Mouse (Mus musculus) liver, postnatal 0 days (tissue): ENCODE results near the gene Pkhd1. TPM values are rescaled to one million over a fixed set of nuclear protein-coding genes. Genes with fewer than 3 reads are reported as not detected.

Experiments used
- ATAC-seq: fragments of 200-750 bp; cut with Nextera tagmentation; 2 replicates; pipeline ENCODE4 v1.8.0; 2017; ENCODE audit warnings: mild to moderate bottlenecking, moderate library complexity
- DNase-seq: peaks from one replicate; pipeline ENCODE4 v3.0.0-alpha.2; 2016
- H3K27ac ChIP-seq: fragments of 300-500 bp; sonication (generic); 2 replicates; pipeline ENCODE4 v1.5.1; 2014; ENCODE audit warnings: antibody characterized with exemption, moderate library complexity, mild to moderate bottlenecking, low read depth
- H3K27me3 ChIP-seq: fragments of 300-500 bp; sonication (generic); 2 replicates; pipeline ENCODE4 v1.6.1; 2014; ENCODE audit warnings: low read length, control low read depth, mixed read lengths; ENCODE audit not compliant: insufficient read depth
- H3K36me3 ChIP-seq: fragments of 300-500 bp; sonication (generic); replicated peaks from 2 replicates; pipeline ENCODE4 v1.6.1; 2014; ENCODE audit warnings: mild to moderate bottlenecking, control low read depth, low read length, moderate library complexity, mixed read lengths; ENCODE audit not compliant: insufficient read depth
- H3K4me1 ChIP-seq: fragments of 300-500 bp; sonication (generic); 2 replicates; pipeline ENCODE4 v1.6.1; 2014; ENCODE audit warnings: antibody characterized with exemption, mild to moderate bottlenecking, control low read depth; ENCODE audit not compliant: insufficient read depth
- H3K4me2 ChIP-seq: fragments of 300-500 bp; sonication (generic); 2 replicates; pipeline ENCODE4 v1.6.1; 2014; ENCODE audit warnings: low read depth, mild to moderate bottlenecking, low read length, moderate library complexity, mixed read lengths
- H3K4me3 ChIP-seq: fragments of 300-500 bp; sonication (generic); 2 replicates; pipeline ENCODE4 v1.5.1; 2014; ENCODE audit warnings: low read depth, low read length
- H3K9ac ChIP-seq: fragments of 300-500 bp; sonication (generic); replicated peaks from 2 replicates; pipeline ENCODE4 v1.6.1; 2014; ENCODE audit warnings: mild to moderate bottlenecking, moderate library complexity
- H3K9me3 ChIP-seq: fragments of 300-500 bp; sonication (generic); 2 replicates; pipeline ENCODE4 v1.6.1; 2016; ENCODE audit warnings: mild to moderate bottlenecking, control low read depth, low read length, mixed read lengths
- CTCF ChIP-seq: sonication (generic); IDR thresholded peaks from 2 replicates; pipeline ENCODE4 v1.5.1; 2016; ENCODE audit warnings: antibody characterized with exemption, low read depth
- EP300 ChIP-seq: IDR thresholded peaks from 2 replicates; pipeline ENCODE4 v1.6.1; 2016; ENCODE audit warnings: antibody characterized with exemption, low read depth, mild to moderate bottlenecking
- WGBS: fragments of 180-500 bp; shearing (Covaris S2); extraction: QIAGEN DNeasy Blood & Tissue Kit; methylation state at CpG from one replicate; pipeline ENCODE4 v1.1.7; 2014; ENCODE audit not compliant: insufficient replicate concordance; 5-methylcytosine and 5-hydroxymethylcytosine counted together
- polyA plus RNA-seq: library from polyadenylated mRNA; unstranded; fragments of >200 nt; fragmentation: Nextera tagmentation; extraction: Ambion mirVana; gene quantifications from 2 replicates; pipeline ENCODE4 v1.2.1, GENCODE M21; 2015

The Pkhd1 gene
- polyA plus RNA-seq, 1 experiment from 2014 or later: 0.58 TPM

DNA sequence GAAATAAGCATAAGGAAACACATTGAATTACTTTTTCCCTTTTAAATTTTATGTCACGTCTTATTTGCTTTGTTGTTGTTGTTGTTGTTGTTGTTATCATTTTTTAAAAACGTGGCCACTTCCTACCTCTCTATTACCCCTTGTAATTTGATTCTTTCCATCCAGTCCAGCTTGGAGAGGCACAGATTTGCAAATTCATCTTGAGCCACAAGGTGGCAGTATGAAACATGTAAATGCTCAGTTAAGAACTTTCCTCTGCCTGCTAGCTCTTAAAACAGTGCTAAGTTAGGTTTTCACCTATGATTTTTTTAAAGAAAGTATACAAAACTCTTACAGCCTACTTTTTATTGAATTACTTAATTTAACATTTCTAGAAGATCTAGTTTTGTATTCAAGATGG lies 306.4 kb downstream of the Pkhd1 start:
- H3K9ac ChIP-seq: no peak overlapping the region
- H3K4me3 ChIP-seq: no peak overlapping the region
- H3K36me3 ChIP-seq: no peaks in the 10 kb centered on the region
- H3K4me1 ChIP-seq: no peaks in the 10 kb centered on the region
- H3K4me2 ChIP-seq: no peak overlapping the region
- H3K27me3 ChIP-seq: no peaks in the 10 kb centered on the region
- 6% methylated on average over 2 of the region's 2 CpGs for WGBS
- no peak overlapping the region for H3K27ac ChIP-seq
- DNase-seq (peak; percentile 31), ATAC-seq (no peak)
- peak; percentile 62 for TF ChIP-seq CTCF
- TF ChIP-seq EP300: no peak
- no peaks in the 10 kb centered on the region for H3K9me3 ChIP-seq

DNA sequence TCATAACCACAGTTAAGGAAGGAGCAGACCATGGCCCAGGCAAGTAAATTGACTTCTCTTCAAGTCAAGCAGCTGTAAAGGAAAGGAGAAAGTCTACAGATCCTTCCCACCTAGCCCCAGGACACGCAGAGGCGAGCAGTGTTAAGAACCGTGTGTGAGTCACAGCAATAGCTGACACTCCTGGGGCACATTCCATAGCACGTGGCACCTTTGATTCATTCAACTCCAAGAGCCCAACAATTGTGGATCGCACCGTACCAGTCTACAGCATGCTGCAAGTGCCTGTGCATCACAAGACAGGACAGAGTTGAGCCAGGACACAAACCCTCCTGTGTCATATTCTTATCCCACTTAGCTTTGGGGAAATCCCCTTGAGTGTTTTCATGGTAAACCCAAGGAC lies 306.9 kb downstream of the Pkhd1 start:
- Histone ChIP-seq H3K36me3 (no peaks in the 10 kb centered on the region), H3K27ac (no peak overlapping the region), H3K4me3 (no peak overlapping the region), H3K9ac (no peak overlapping the region), H3K4me1 (no peaks in the 10 kb centered on the region), H3K27me3 (no peaks in the 10 kb centered on the region), H3K9me3 (no peaks in the 10 kb centered on the region), H3K4me2 (no peak overlapping the region)
- DNase-seq (no peak), ATAC-seq (no peak)
- no peak for TF ChIP-seq CTCF
- TF ChIP-seq EP300: no peak
- WGBS: 72% methylated on average over 6 of the region's 6 CpGs

DNA sequence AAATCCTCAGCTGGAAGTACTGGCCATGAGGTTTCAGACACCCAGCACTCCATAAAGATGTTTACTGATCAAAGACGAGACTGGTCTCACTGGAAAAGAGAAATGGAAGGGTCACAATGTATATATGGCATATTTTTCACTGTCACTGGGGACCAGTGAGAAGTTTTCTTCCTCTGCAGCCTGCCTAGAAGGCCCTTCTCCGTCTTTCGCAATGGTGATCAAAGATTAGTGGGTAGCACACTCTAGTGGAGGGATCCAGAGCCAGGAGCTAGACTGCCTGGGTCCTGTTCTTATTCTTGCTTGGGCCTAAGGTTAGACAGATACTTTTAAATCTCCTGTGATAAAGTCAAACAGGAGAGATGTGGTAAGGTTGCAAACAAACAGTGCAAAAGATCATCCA lies 311.7 kb downstream of the Pkhd1 start:
- Histone ChIP-seq H3K4me1 (no peaks in the 10 kb centered on the region), H3K36me3 (no peaks in the 10 kb centered on the region), H3K27me3 (no peaks in the 10 kb centered on the region), H3K4me3 (no peak overlapping the region), H3K4me2 (no peak overlapping the region), H3K9me3 (no peaks in the 10 kb centered on the region), H3K27ac (no peak overlapping the region), H3K9ac (no peak overlapping the region)
- 62% methylated on average over 3 of the region's 3 CpGs for WGBS
- TF ChIP-seq CTCF (peak; percentile 53), EP300 (no peak)
- ATAC-seq (0 out of 2 replicates have a peak, but pooled peaks have one; percentile 49), DNase-seq (peak; percentile 14)

DNA sequence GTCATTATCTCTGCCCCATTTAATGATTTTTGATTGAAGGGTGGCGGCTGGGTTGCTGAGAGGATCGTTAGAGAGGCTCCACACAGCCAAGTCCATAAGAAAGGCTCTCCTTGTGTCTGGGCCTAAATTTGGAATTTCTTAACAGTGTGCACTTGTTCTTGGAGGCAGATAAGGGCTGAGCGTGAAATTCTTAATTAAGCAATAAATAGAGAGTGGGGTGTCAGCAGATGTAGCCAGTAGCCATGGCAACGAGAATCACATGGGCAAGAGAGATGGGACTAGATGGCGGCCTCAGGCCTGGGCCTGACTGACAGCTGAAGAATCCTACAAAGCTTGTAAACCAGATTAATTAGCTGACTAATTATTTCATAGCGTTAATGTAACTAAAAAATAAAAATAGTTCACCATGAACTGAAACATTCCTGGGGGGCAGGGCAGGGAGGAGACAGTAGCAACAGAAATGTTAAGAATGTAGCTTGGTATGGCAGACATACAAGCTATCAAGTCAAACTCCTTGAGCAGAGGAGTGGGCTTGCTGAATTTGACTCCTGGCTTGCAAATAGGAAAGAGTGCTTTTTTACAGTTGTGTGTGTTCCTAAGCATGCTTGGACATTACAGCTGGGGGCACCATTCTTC lies 314.8 kb downstream of the Pkhd1 start:
- no peak overlapping the region for H3K4me3 ChIP-seq
- H3K4me1 ChIP-seq: no peaks in the 10 kb centered on the region
- H3K4me2 ChIP-seq: no peak overlapping the region
- 72% methylated on average over 6 of the region's 6 CpGs for WGBS
- no peaks in the 10 kb centered on the region for H3K27me3 ChIP-seq
- no peak overlapping the region for H3K9ac ChIP-seq
- ATAC-seq (no peak), DNase-seq (no peak)
- no peaks in the 10 kb centered on the region for H3K9me3 ChIP-seq
- H3K27ac ChIP-seq: no peak overlapping the region
- H3K36me3 ChIP-seq: no peaks in the 10 kb centered on the region
- TF ChIP-seq CTCF (no peak), EP300 (no peak)

DNA sequence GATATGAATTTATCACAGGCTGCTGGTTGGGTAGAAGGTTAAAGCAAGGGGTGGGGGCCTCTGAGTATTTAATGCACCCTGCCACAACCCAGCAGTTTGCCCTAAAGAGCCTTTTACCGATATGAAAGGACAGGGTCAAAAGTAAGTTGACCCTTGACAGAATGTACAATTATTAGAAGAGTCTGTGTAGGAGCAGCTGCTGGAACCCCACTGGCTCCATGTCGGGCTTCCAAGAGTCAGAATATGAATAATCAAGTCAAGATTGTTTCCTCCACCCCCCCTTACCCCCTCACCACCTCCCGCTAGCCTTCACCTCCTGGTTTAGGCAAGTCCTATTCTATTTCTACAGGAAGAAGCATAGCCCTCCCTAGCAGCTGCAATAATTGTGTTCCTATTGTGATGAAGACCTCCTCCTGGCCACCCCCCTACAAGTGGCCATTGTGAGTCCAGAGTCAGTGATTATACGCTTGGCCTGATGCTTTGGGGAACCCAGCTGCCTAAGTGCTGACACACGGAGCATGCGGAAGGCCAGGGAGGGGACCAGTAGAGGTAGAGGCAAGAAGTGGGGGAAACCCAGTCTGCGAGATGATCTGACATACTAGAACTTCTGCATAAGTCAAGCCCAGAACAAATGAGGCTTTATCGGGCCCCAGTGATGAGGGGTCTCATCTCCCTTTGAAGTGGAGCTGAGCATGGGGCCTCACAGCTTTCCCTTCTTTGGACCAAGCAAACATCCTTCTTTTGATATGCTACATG lies 315.5 kb downstream of the Pkhd1 start:
- WGBS: 77% methylated on average over 8 of the region's 8 CpGs

DNA sequence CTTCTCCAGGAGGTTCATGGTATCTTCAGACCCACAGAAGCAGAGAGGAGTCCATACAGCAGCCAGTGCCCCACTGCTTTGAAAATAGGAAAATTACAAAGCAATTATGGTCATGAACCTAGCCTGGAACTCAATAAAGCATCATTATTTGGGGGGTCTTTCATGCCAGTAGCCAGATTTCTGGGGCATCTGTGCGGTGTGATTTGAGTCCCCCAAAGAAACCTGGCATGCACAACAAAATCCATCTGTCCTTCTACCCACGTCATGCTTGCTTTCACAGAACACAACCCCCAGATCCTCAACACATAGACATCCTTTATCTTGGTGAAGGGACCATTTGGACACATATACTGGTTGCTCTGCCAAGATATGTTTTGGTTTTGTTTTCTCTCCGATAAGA lies 316.2 kb downstream of the Pkhd1 start:
- Histone ChIP-seq H3K4me2 (no peak overlapping the region), H3K27ac (no peak overlapping the region), H3K4me1 (no peaks in the 10 kb centered on the region), H3K27me3 (no peaks in the 10 kb centered on the region), H3K9ac (no peak overlapping the region), H3K36me3 (no peaks in the 10 kb centered on the region), H3K9me3 (no peaks in the 10 kb centered on the region), H3K4me3 (no peak overlapping the region)
- no peak for DNase-seq
- 72% methylated on average over 3 of the region's 3 CpGs for WGBS
- TF ChIP-seq CTCF: no peak
- no peak for TF ChIP-seq EP300
- ATAC-seq: no peak

More for the DNA sequence above, 315.5 kb downstream of the Pkhd1 start:
- no peak for DNase-seq
- no peaks in the 10 kb centered on the region for H3K4me1 ChIP-seq
- no peak overlapping the region for H3K4me2 ChIP-seq
- no peak overlapping the region for H3K4me3 ChIP-seq
- no peak overlapping the region for H3K27ac ChIP-seq
- H3K27me3 ChIP-seq: no peaks in the 10 kb centered on the region
- TF ChIP-seq EP300 (no peak), CTCF (no peak)
- ATAC-seq: no peak
- no peaks in the 10 kb centered on the region for H3K9me3 ChIP-seq
- no peaks in the 10 kb centered on the region for H3K36me3 ChIP-seq
- no peak overlapping the region for H3K9ac ChIP-seq

DNA sequence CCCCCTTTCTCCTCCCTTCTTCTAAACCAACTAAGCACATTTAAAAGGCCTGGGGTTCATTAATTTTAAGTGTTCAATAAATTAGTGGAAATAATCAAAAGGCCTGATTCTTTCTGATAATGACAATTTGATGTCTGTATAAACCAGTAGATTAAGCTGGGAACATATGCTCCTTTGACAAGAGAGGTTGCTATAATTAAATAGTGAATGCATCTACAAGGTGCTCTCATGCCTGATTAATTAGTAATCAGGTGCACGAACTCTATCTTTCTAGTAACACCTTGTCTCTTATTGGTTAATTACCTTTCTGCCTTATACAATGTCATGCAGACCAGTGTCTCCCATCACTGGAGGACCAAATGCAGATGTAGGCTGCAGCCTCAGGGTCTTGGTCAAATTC lies 329.2 kb downstream of the Pkhd1 start:
- no peak for ATAC-seq
- no peak for TF ChIP-seq EP300
- no peak for TF ChIP-seq CTCF
- H3K27me3 ChIP-seq: no peaks in the 10 kb centered on the region
- no peak overlapping the region for H3K27ac ChIP-seq
- H3K4me1 ChIP-seq: no peaks in the 10 kb centered on the region
- no peak overlapping the region for H3K4me3 ChIP-seq
- no peak overlapping the region for H3K4me2 ChIP-seq
- H3K36me3 ChIP-seq: no peaks in the 10 kb centered on the region
- WGBS: 78% methylated on average over 1 of the region's 1 CpGs
- H3K9me3 ChIP-seq: no peaks in the 10 kb centered on the region
- no peak overlapping the region for H3K9ac ChIP-seq
- DNase-seq: no peak
